Mouse (Mus musculus): ENCODE results near the gene Vim.
"Not testable (repeated sequence)": the region's sequence is repeated elsewhere in the genome, so short reads cannot be mapped to it uniquely, and the experiment has no call there.

Gene Vim

GRCm38 (mm10) chr2:13572101-13572553, 1.6 kb upstream of the Vim start:
- peak in 1 of 2 experiments; percentile 8 for DNase-seq

- DNase-seq: no peak
Observed at GRCm38 (mm10) chr2:13572647-13573407, 900 bp upstream of the Vim start.

- DNase-seq: peak; percentile 81 to 88
Observed at GRCm38 (mm10) chr2:13574066-13574800, 506 bp downstream of the Vim start.

GRCm38 (mm10) chr2:13574801-13575150, 1.0 kb downstream of the Vim start:
- DNase-seq: peak; percentile 54 to 66

- peak; percentile 89 to 92 for DNase-seq
Observed at GRCm38 (mm10) chr2:13575287-13575801, 1.6 kb downstream of the Vim start.

- peak in 1 of 2 experiments; percentile 18 for DNase-seq
Observed at GRCm38 (mm10) chr2:13575926-13576325, 2.2 kb downstream of the Vim start.

- DNase-seq: no peak
Observed at GRCm38 (mm10) chr2:13577399-13577798, 3.7 kb downstream of the Vim start.

GRCm38 (mm10) chr2:13578473-13579152, 4.9 kb downstream of the Vim start:
- DNase-seq: no peak

GRCm38 (mm10) chr2:13579315-13579714, 5.6 kb downstream of the Vim start:
- DNase-seq: no peak

GRCm38 (mm10) chr2:13579991-13580390, 6.3 kb downstream of the Vim start:
- DNase-seq: peak; percentile 30 to 46

GRCm38 (mm10) chr2:13582184-13582583, 8.5 kb downstream of the Vim start:
- DNase-seq: no peak

GRCm38 (mm10) chr2:13583746-13584145, 10.0 kb downstream of the Vim start:
- not testable (repeated sequence) for DNase-seq

- no peak for DNase-seq
Observed at GRCm38 (mm10) chr2:13593328-13593727, 19.6 kb downstream of the Vim start.

- DNase-seq: no peak
Observed at GRCm38 (mm10) chr2:13596965-13597656, 23.4 kb downstream of the Vim start.

- no peak for DNase-seq
Observed at GRCm38 (mm10) chr2:13598166-13598565, 24.4 kb downstream of the Vim start.

- DNase-seq: no peak
Observed at GRCm38 (mm10) chr2:13603093-13603492, 29.4 kb downstream of the Vim start.

- not testable (repeated sequence) for DNase-seq
Observed at GRCm38 (mm10) chr2:13603636-13604035, 29.9 kb downstream of the Vim start.

GRCm38 (mm10) chr2:13630136-13630832, 56.6 kb downstream of the Vim start:
- no peak for DNase-seq

Measured in kidney, postnatal 4 days (tissue).